Mouse (Mus musculus) CH12.LX (cell line): ENCODE data around the gene Slc9a2.

Experiments
- CTCF ChIP-seq, 2 experiments: IDR thresholded peaks in 1 of 2; conservative IDR thresholded peaks in 1 of 2; 2 replicates each; pipeline ENCODE4 v1.5.1; 2011 to 2012; ENCODE audit warnings: low read depth in 2 of 2, low read length in 2 of 2, improper control_type of control experiment in 1 of 2, inconsistent platforms in 1 of 2, mild to moderate bottlenecking in 1 of 2, moderate library complexity in 1 of 2
- MAFK ChIP-seq: IDR thresholded peaks from 2 replicates; pipeline ENCODE4 v1.6.1; 2011; ENCODE audit warnings: low read length, improper control_type of control experiment; ENCODE audit not compliant: insufficient replicate concordance
- POLR2AphosphoS2 ChIP-seq: IDR thresholded peaks from 2 replicates; pipeline ENCODE4 v1.6.1; 2011; ENCODE audit warnings: low read depth, low read length, improper control_type of control experiment
- RAD21 ChIP-seq: IDR thresholded peaks from 2 replicates; pipeline ENCODE4 v1.6.1; 2011; ENCODE audit warnings: low read depth, mild to moderate bottlenecking, low read length, improper control_type of control experiment, moderate library complexity

DNA sequence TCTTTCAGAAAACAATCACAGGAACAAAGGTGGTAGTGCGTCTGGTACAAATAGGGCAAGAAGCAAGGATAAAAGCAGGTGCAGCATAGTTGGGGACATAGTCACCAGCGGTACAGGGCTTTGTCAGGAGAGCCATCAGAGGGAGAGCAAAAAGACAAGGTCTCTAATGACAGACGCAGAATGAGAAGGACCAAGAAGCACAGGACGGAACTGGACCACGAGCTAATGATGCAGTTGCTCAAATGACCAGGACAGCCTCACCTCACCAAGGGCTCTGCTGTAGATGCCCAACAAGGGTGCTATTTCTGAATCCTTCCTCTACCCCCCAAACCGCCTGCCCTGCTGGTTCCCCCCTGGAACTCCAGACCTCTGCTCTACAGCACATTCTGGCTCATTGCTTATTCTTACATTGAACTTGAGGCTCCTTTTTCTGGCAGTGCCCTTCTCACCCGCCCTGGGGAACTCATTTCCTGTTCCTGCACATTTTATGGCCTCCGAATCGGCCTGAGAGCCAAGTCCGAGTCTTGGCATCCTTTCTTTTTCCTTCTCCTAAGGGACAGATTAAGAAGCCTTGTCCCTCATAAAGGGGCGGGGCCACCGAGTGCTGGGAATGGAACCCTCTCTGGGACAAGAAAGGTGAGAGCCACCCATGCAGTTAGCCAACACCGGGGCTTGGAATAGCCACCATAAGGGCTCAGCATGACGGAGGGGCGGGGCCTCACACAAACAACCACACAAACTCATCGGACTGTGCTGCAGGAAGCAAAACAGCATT lies 134.9 kb downstream of the Slc9a2 start:
- TF ChIP-seq POLR2AphosphoS2: no peak
- TF ChIP-seq MAFK: no peak
- no peak for TF ChIP-seq RAD21
- TF ChIP-seq CTCF (conservative IDR thresholded peaks at IDR 0.05 in 1 of 2, IDR thresholded peaks at IDR 0.05 in 1 of 2; ENCODE audit: low read depth in 2 of 2, low read length in 2 of 2): no peak
